Mouse (Mus musculus): ENCODE results near the gene Abhd14b. TPM values are rescaled to one million over a fixed set of nuclear protein-coding genes. Genes with fewer than 3 reads are reported as not detected.

The Abhd14b gene
- total and polyA plus RNA-seq, 3 experiments = 6.6 to 27.8 (median 6.8) TPM

- no peak for DNase-seq
- TF ChIP-seq EP300 (IDR thresholded peaks at IDR 0.05; ENCODE audit: insufficient read depth, low read depth, low read length) = no peak
- TF ChIP-seq POLR2A (IDR thresholded peaks at IDR 0.05; ENCODE audit: insufficient read depth, low read depth, low read length) = no peak
- no peak for TF ChIP-seq CTCF (IDR thresholded peaks at IDR 0.05)
- intact Hi-C loops (cut with DNase I) = no loop called here
- Histone ChIP-seq H3K9ac (ENCODE audit: low read depth, low read length) (no peak overlapping the region; the same call in 1 of the 2 replicates), H3K36me3 (ENCODE audit: control insufficient read depth, insufficient read depth, low read length) (no peaks in the 10 kb centered on the region), H3K4me3 (no peak overlapping the region), H3K79me2 (replicated peaks; ENCODE audit: control insufficient read depth, insufficient read depth, low read length) (0 out of 2 replicates have a peak, but pooled peaks cover 2% of the 10 kb centered on the region), H3K27me3 (ENCODE audit: control insufficient read depth, insufficient read depth, low read length) (no peaks in the 10 kb centered on the region), H3K4me1 (ENCODE audit: control insufficient read depth, insufficient read depth, low read length) (peaks cover 10% of the 10 kb centered on the region), H3K27ac (peak overlapping the region; percentile 82)
- 76% methylated on average over 9 of the region's 9 CpGs for WGBS
Observed at GRCm38 (mm10) chr9:106457163-106457559, 9.9 kb downstream of the Abhd14b start.

GRCm38 (mm10) chr9:106457920-106458319 is 10.7 kb downstream of the Abhd14b start:
- H3K4me3 ChIP-seq = no peak overlapping the region
- H3K9ac ChIP-seq (ENCODE audit: low read depth, low read length) = no peak overlapping the region
- H3K27ac ChIP-seq = peak overlapping the region; percentile 82
- H3K4me1 ChIP-seq (ENCODE audit: control insufficient read depth, insufficient read depth, low read length) = peaks cover 10% of the 10 kb centered on the region
- peak in 1 of 2 experiments; percentile 77 for DNase-seq
- intact Hi-C loops (cut with DNase I) = no loop called here
- TF ChIP-seq EP300 (IDR thresholded peaks at IDR 0.05; ENCODE audit: insufficient read depth, low read depth, low read length) (0 out of 2 replicates have a peak, but pooled peaks have one; percentile 60), POLR2A (IDR thresholded peaks at IDR 0.05; ENCODE audit: insufficient read depth, low read depth, low read length) (peak; percentile 48; the same call in 1 of the 2 replicates), CTCF (IDR thresholded peaks at IDR 0.05) (peak; percentile 12; the same call in 1 of the 2 replicates)
- H3K36me3 ChIP-seq (ENCODE audit: control insufficient read depth, insufficient read depth, low read length) = no peaks in the 10 kb centered on the region
- no peaks in the 10 kb centered on the region for H3K27me3 ChIP-seq (ENCODE audit: control insufficient read depth, insufficient read depth, low read length)
- H3K79me2 ChIP-seq (replicated peaks; ENCODE audit: control insufficient read depth, insufficient read depth, low read length) = 0 out of 2 replicates have a peak, but pooled peaks cover 2% of the 10 kb centered on the region
- 61% methylated on average over 5 of the region's 5 CpGs for WGBS

- H3K9ac ChIP-seq (ENCODE audit: low read depth, low read length) = no peak overlapping the region
- TF ChIP-seq EP300 (IDR thresholded peaks at IDR 0.05; ENCODE audit: insufficient read depth, low read depth, low read length) = no peak
- no peak for TF ChIP-seq CTCF (IDR thresholded peaks at IDR 0.05)
- no peak for TF ChIP-seq POLR2A (IDR thresholded peaks at IDR 0.05; ENCODE audit: insufficient read depth, low read depth, low read length)
- intact Hi-C loops (cut with DNase I) = no loop called here
- H3K4me3 ChIP-seq = no peak overlapping the region
- no peak for DNase-seq
- H3K27ac ChIP-seq = no peak overlapping the region
- WGBS = 76% methylated on average over 15 of the region's 15 CpGs
- no peaks in the 10 kb centered on the region for H3K36me3 ChIP-seq (ENCODE audit: control insufficient read depth, insufficient read depth, low read length)
- 0 out of 2 replicates have a peak, but pooled peaks cover 2% of the 10 kb centered on the region for H3K79me2 ChIP-seq (replicated peaks; ENCODE audit: control insufficient read depth, insufficient read depth, low read length)
- no peaks in the 10 kb centered on the region for H3K27me3 ChIP-seq (ENCODE audit: control insufficient read depth, insufficient read depth, low read length)
- peaks cover 3% of the 10 kb centered on the region; the same call in 1 of the 2 replicates for H3K4me1 ChIP-seq (ENCODE audit: control insufficient read depth, insufficient read depth, low read length)
Observed at GRCm38 (mm10) chr9:106459946-106460345, 12.7 kb downstream of the Abhd14b start.

DNA sequence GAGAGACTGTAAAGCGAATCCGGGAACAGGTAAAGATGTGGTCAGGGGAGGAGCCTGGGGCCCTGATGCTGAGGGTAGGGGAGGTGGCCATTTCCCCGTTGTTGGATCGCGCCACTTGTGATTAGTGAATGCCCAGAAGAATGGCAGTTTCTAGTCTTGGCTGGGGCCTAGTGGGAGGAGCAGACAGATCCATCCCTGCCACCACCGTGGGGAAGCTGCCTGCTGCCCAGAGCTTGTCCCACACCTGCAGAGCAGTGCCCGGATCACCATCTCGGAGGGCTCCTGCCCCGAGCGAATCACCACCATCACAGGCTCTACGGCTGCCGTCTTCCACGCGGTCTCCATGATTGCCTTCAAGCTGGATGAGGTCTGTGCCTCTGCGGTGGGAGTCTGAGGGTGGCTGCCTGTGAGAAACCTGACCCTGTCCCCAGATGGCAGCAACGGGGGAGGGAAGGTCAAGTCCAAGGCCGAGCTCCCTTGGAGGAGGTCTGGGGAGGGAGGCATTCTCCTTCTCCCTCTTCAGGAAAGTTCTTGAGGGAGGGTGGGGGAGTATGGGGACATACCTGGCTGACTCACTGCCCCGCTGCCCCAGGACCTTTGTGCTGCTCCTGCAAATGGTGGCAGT is 13.3 kb downstream of the Abhd14b start:
- H3K27me3 ChIP-seq (ENCODE audit: control insufficient read depth, insufficient read depth, low read length) = no peaks in the 10 kb centered on the region
- peaks cover 3% of the 10 kb centered on the region; the same call in 1 of the 2 replicates for H3K4me1 ChIP-seq (ENCODE audit: control insufficient read depth, insufficient read depth, low read length)
- 82% methylated on average over 18 of the region's 18 CpGs for WGBS
- TF ChIP-seq EP300 (IDR thresholded peaks at IDR 0.05; ENCODE audit: insufficient read depth, low read depth, low read length) (no peak), POLR2A (IDR thresholded peaks at IDR 0.05; ENCODE audit: insufficient read depth, low read depth, low read length) (no peak), CTCF (IDR thresholded peaks at IDR 0.05) (no peak)
- no peak for DNase-seq
- H3K79me2 ChIP-seq (replicated peaks; ENCODE audit: control insufficient read depth, insufficient read depth, low read length) = 0 out of 2 replicates have a peak, but pooled peaks cover 2% of the 10 kb centered on the region
- H3K36me3 ChIP-seq (ENCODE audit: control insufficient read depth, insufficient read depth, low read length) = no peaks in the 10 kb centered on the region
- no peak overlapping the region for H3K4me3 ChIP-seq
- intact Hi-C loops (cut with DNase I) = no loop called here
- no peak overlapping the region for H3K27ac ChIP-seq
- no peak overlapping the region for H3K9ac ChIP-seq (ENCODE audit: low read depth, low read length)

- peaks cover 3% of the 10 kb centered on the region; the same call in 1 of the 2 replicates for H3K4me1 ChIP-seq (ENCODE audit: control insufficient read depth, insufficient read depth, low read length)
Observed at GRCm38 (mm10) chr9:106461026-106461415, 13.8 kb downstream of the Abhd14b start.

More at GRCm38 (mm10) chr9:106461026-106461415, 13.8 kb downstream of the Abhd14b start:
- H3K36me3 ChIP-seq (ENCODE audit: control insufficient read depth, insufficient read depth, low read length) = no peaks in the 10 kb centered on the region
- H3K9ac ChIP-seq (ENCODE audit: low read depth, low read length) = no peak overlapping the region
- H3K4me3 ChIP-seq = no peak overlapping the region
- no peak overlapping the region for H3K27ac ChIP-seq
- intact Hi-C loops (cut with DNase I) = no loop called here
- 0 out of 2 replicates have a peak, but pooled peaks cover 2% of the 10 kb centered on the region for H3K79me2 ChIP-seq (replicated peaks; ENCODE audit: control insufficient read depth, insufficient read depth, low read length)
- no peaks in the 10 kb centered on the region for H3K27me3 ChIP-seq (ENCODE audit: control insufficient read depth, insufficient read depth, low read length)
- TF ChIP-seq EP300 (IDR thresholded peaks at IDR 0.05; ENCODE audit: insufficient read depth, low read depth, low read length) (no peak), POLR2A (IDR thresholded peaks at IDR 0.05; ENCODE audit: insufficient read depth, low read depth, low read length) (no peak), CTCF (IDR thresholded peaks at IDR 0.05) (no peak)
- DNase-seq = no peak
- 95% methylated on average over 9 of the region's 9 CpGs for WGBS

Data from heart, adult 2 months (tissue).